Mouse (Mus musculus) lung, embryonic 14.5 days (tissue): Measurements from ENCODE around the gene Pskh1. TPM values are rescaled to one million over a fixed set of nuclear protein-coding genes. Genes with fewer than 3 reads are reported as not detected.
A peak's percentile ranks its signal among the peaks of the same experiment; 100 is the strongest.

Source experiments
- ATAC-seq: fragments of 200-750 bp; cut with Nextera tagmentation; 2 replicates; pipeline ENCODE4 v1.8.0; 2017; ENCODE audit warnings: mild to moderate bottlenecking, moderate TSS enrichment, moderate library complexity; ENCODE audit not compliant: insufficient read depth
- DNase-seq: peaks from one replicate; pipeline ENCODE4 v3.0.0-alpha.2; 2015
- H3K27ac ChIP-seq: fragments of 300-500 bp; sonication (generic); 2 replicates; pipeline ENCODE4 v1.5.1; 2014; ENCODE audit warnings: low read depth, mild to moderate bottlenecking, moderate library complexity
- H3K27me3 ChIP-seq: fragments of 300-500 bp; sonication (generic); 2 replicates; pipeline ENCODE4 v1.6.1; 2014; ENCODE audit warnings: low read length, control low read depth; ENCODE audit not compliant: insufficient read depth
- H3K36me3 ChIP-seq: fragments of 300-500 bp; sonication (generic); 2 replicates; pipeline ENCODE4 v1.6.1; 2014; ENCODE audit warnings: control low read depth; ENCODE audit not compliant: insufficient read depth
- H3K4me1 ChIP-seq: fragments of 300-500 bp; sonication (generic); 2 replicates; pipeline ENCODE4 v1.6.1; 2014; ENCODE audit warnings: antibody characterized with exemption, control low read depth; ENCODE audit not compliant: insufficient read depth
- H3K4me2 ChIP-seq: fragments of 300-500 bp; sonication (generic); 2 replicates; pipeline ENCODE4 v1.6.1; 2014; ENCODE audit warnings: mild to moderate bottlenecking
- H3K4me3 ChIP-seq: fragments of 300-500 bp; sonication (generic); 2 replicates; pipeline ENCODE4 v1.5.1; 2014; ENCODE audit warnings: low read depth, low read length
- H3K9ac ChIP-seq: fragments of 300-500 bp; sonication (generic); 2 replicates; pipeline ENCODE4 v1.6.1; 2014
- H3K9me3 ChIP-seq: fragments of 300-500 bp; sonication (generic); 2 replicates; pipeline ENCODE4 v1.6.1; 2016; ENCODE audit warnings: low read depth, low read length, control low read depth
- CTCF ChIP-seq: IDR thresholded peaks from 2 replicates; pipeline ENCODE4 v1.5.1; 2016; ENCODE audit warnings: antibody characterized with exemption, low read depth
- WGBS: fragments of 180-500 bp; shearing (Covaris S2); extraction: QIAGEN DNeasy Blood & Tissue Kit; methylation state at CpG from one replicate; pipeline ENCODE4 v1.1.7; 2014; 5-methylcytosine and 5-hydroxymethylcytosine counted together
- polyA plus RNA-seq: library from polyadenylated mRNA; unstranded; fragments of >200 nt; fragmentation: Nextera tagmentation; extraction: Ambion mirVana; gene quantifications from 2 replicates; pipeline ENCODE4 v1.2.1, GENCODE M21; 2014

The Pskh1 gene
- polyA plus RNA-seq, 1 experiment from 2014 or later, result 33.7 TPM

GRCm38 (mm10) chr8:105854715-105855216, 45.5 kb upstream of the Pskh1 start, which contains the start of gene Thap11:
Thap11 (plus strand) TSS chr8:105855132.
- Histone ChIP-seq H3K36me3 (no peaks in the 10 kb centered on the region), H3K27me3 (no peaks in the 10 kb centered on the region), H3K27ac (peak within 1 kb of the TSS; percentile 86), H3K9ac (peak within 1 kb of the TSS; percentile 82), H3K9me3 (no peaks in the 10 kb centered on the region), H3K4me1 (peaks cover 12% of the 10 kb centered on the region), H3K4me2 (peak within 1 kb of the TSS; percentile 99), H3K4me3 (peak within 1 kb of the TSS; percentile 80)
- DNase-seq, result peak; percentile 96
- peak; percentile 92 for ATAC-seq
- WGBS, result under 1% methylated on average over 43 of the region's 43 CpGs
- peak; percentile 83 for TF ChIP-seq CTCF

- ATAC-seq, result peak; percentile 3
- H3K27ac ChIP-seq, result peak overlapping the region; percentile 86
- H3K9me3 ChIP-seq, result no peaks in the 10 kb centered on the region
- WGBS, result under 1% methylated on average over 67 of the region's 71 CpGs
- peak overlapping the region; percentile 82 for H3K9ac ChIP-seq
- peak; percentile 57 for DNase-seq
- H3K4me1 ChIP-seq, result peaks cover 12% of the 10 kb centered on the region
- peak overlapping the region; percentile 99 for H3K4me2 ChIP-seq
- H3K27me3 ChIP-seq, result no peaks in the 10 kb centered on the region
- TF ChIP-seq CTCF, result no peak
- H3K36me3 ChIP-seq, result no peaks in the 10 kb centered on the region
- peak overlapping the region; percentile 80 for H3K4me3 ChIP-seq
Measured at GRCm38 (mm10) chr8:105855248-105856167, 44.7 kb upstream of the Pskh1 start.

- Histone ChIP-seq H3K9me3 (no peaks in the 10 kb centered on the region), H3K4me3 (peak overlapping the region; percentile 80), H3K27ac (peak overlapping the region; percentile 86; the same call in 1 of the 2 replicates), H3K36me3 (no peaks in the 10 kb centered on the region), H3K4me1 (peaks cover 13% of the 10 kb centered on the region), H3K9ac (peak overlapping the region; percentile 82), H3K4me2 (peak overlapping the region; percentile 99), H3K27me3 (no peaks in the 10 kb centered on the region)
- no peak for TF ChIP-seq CTCF
- no peak for DNase-seq
- no peak for ATAC-seq
- 11% methylated on average over 15 of the region's 15 CpGs for WGBS
Measured at GRCm38 (mm10) chr8:105856168-105856835, 43.9 kb upstream of the Pskh1 start.

- Histone ChIP-seq H3K9ac (no peak overlapping the region), H3K4me3 (no peak overlapping the region), H3K4me2 (no peak overlapping the region), H3K36me3 (peaks cover 5% of the 10 kb centered on the region; the same call in 1 of the 2 replicates), H3K27me3 (no peaks in the 10 kb centered on the region), H3K4me1 (peaks cover 19% of the 10 kb centered on the region), H3K27ac (no peak overlapping the region), H3K9me3 (no peaks in the 10 kb centered on the region)
- no peak for TF ChIP-seq CTCF
- WGBS, result 87% methylated on average over 5 of the region's 5 CpGs
- ATAC-seq (no peak), DNase-seq (no peak)
Measured at GRCm38 (mm10) chr8:105858495-105858894, 41.7 kb upstream of the Pskh1 start.

- no peak overlapping the region for H3K4me3 ChIP-seq
- no peaks in the 10 kb centered on the region for H3K9me3 ChIP-seq
- ATAC-seq, result no peak
- peaks cover 19% of the 10 kb centered on the region for H3K4me1 ChIP-seq
- H3K27ac ChIP-seq, result peak overlapping the region; percentile 92
- 45% methylated on average over 5 of the region's 5 CpGs for WGBS
- DNase-seq, result no peak
- no peaks in the 10 kb centered on the region for H3K27me3 ChIP-seq
- no peak for TF ChIP-seq CTCF
- H3K9ac ChIP-seq, result peak overlapping the region; percentile 31
- H3K36me3 ChIP-seq, result peaks cover 9% of the 10 kb centered on the region; the same call in 1 of the 2 replicates
- H3K4me2 ChIP-seq, result peak overlapping the region; percentile 92
Measured at GRCm38 (mm10) chr8:105859314-105859713, 40.9 kb upstream of the Pskh1 start.

DNA sequence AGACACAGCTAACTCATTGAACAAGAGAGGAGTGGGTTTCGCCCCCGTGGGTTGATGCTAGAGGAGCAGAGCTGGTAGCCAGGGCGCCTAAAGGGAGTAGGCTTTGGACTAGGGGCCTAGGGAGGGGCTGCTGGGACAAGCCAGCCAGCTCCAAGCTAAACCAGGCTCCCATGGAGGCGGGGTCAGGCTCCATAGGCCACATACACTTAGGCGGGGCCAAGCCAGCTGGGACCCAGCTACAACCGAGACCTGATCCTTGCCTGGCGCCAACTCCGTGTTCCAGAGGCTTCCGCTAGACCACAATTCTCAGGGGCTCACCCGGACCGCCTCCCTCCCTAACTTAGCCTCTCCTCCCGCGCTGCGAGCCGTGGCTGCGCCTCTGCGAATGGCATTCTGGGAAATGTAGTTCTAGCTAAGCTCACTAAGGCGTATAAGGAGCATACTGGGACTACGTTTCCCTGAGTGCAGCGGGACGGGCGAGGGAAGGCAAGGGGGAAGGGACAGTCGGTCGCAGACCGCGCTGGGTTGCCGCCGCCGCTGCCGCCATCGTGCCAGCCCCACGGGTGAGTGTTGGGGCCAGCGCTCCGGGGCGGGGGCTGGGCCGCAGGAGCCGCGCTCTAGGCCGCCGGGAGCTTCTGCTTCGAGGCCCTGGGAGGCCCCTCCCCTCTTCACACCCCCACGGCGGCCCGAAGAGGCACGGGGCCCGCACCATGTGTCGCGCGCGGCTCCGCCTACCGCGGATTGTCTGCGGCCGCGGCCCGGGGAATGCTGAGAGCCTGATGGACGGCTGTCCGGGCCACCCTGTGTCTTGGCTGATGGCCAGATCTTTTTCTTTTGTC, 39.9 kb upstream of the Pskh1 start, which contains the start of gene Nutf2:
Gene Nutf2, plus strand, starts transcription at position 438 of the 839 bp plus-strand sequence.
- under 1% methylated on average over 53 of the region's 59 CpGs for WGBS
- H3K27ac ChIP-seq, result peak within 1 kb of the TSS; percentile 92
- ATAC-seq (peak; percentile 98), DNase-seq (peak; percentile 99)
- no peak for TF ChIP-seq CTCF
- peaks cover 19% of the 10 kb centered on the region for H3K4me1 ChIP-seq
- H3K27me3 ChIP-seq, result no peaks in the 10 kb centered on the region
- H3K4me3 ChIP-seq, result peak within 1 kb of the TSS; percentile 98
- H3K4me2 ChIP-seq, result peak within 1 kb of the TSS; percentile 92
- peak within 1 kb of the TSS; percentile 96 for H3K9ac ChIP-seq
- no peaks in the 10 kb centered on the region for H3K9me3 ChIP-seq
- peaks cover 12% of the 10 kb centered on the region; the same call in 1 of the 2 replicates for H3K36me3 ChIP-seq
